Mouse (Mus musculus) adrenal gland, postnatal 36 days (tissue): ENCODE measurements around the gene Lgals4. TPM values are rescaled to one million over a fixed set of nuclear protein-coding genes. Genes with fewer than 3 reads are reported as not detected.
A peak's percentile ranks its signal among the peaks of the same experiment; 100 is the strongest.

Experiments used
- DNase-seq, 2 experiments: peaks; one replicate each; pipeline ENCODE4 v3.0.0; 2021; ENCODE audit warnings: mixed read lengths in 1 of 2
- total RNA-seq, 2 experiments: library from RNA; stranded (reverse); gene quantifications; 2 replicates each; pipeline ENCODE4 v1.2.3; 2021

The Lgals4 gene
- total RNA-seq, 2 experiments from 2014 or later = 11.3 to 12.7 TPM

GRCm38 (mm10) chr7:28822993-28823903 lies 10.4 kb upstream of the Lgals4 start:
- peak in 1 of 2 experiments; percentile 14 for DNase-seq

GRCm38 (mm10) chr7:28823932-28824331 lies 9.7 kb upstream of the Lgals4 start:
- DNase-seq = peak in 1 of 2 experiments; percentile 3

- DNase-seq = peak; percentile 94
Observed at GRCm38 (mm10) chr7:28824941-28825685, 8.5 kb upstream of the Lgals4 start, which contains the start of gene Ech1. TSS of gene Ech1 (plus strand) at chr7:28825217.

GRCm38 (mm10) chr7:28825686-28826401 lies 7.8 kb upstream of the Lgals4 start:
- DNase-seq = peak; percentile 38 to 44

GRCm38 (mm10) chr7:28826402-28826772 lies 7.3 kb upstream of the Lgals4 start:
- DNase-seq = peak in 1 of 2 experiments; percentile 53

GRCm38 (mm10) chr7:28827338-28827737 lies 6.3 kb upstream of the Lgals4 start:
- DNase-seq = peak; percentile 39 to 76

- peak; percentile 83 to 85 for DNase-seq
Observed at GRCm38 (mm10) chr7:28829821-28830220, 3.8 kb upstream of the Lgals4 start.

GRCm38 (mm10) chr7:28830981-28831380 lies 2.7 kb upstream of the Lgals4 start:
- no peak for DNase-seq

GRCm38 (mm10) chr7:28831411-28832125 lies 2.1 kb upstream of the Lgals4 start:
- no peak for DNase-seq

GRCm38 (mm10) chr7:28832137-28832536 lies 1.5 kb upstream of the Lgals4 start:
- DNase-seq = no peak

GRCm38 (mm10) chr7:28836936-28837335 lies 3.3 kb downstream of the Lgals4 start:
- DNase-seq = no peak

GRCm38 (mm10) chr7:28838331-28838730 lies 4.7 kb downstream of the Lgals4 start:
- no peak for DNase-seq

GRCm38 (mm10) chr7:28847273-28847672 lies 13.6 kb downstream of the Lgals4 start:
- DNase-seq = no peak

- no peak for DNase-seq
Observed at GRCm38 (mm10) chr7:28849700-28850236, 16.1 kb downstream of the Lgals4 start.

GRCm38 (mm10) chr7:28850642-28851041 lies 17.0 kb downstream of the Lgals4 start:
- DNase-seq = no peak

- no peak for DNase-seq
Observed at GRCm38 (mm10) chr7:28859953-28860352, 26.3 kb downstream of the Lgals4 start.

- DNase-seq = no peak
Observed at GRCm38 (mm10) chr7:28860898-28861297, 27.2 kb downstream of the Lgals4 start.

GRCm38 (mm10) chr7:28862817-28863499 lies 29.3 kb downstream of the Lgals4 start:
- no peak for DNase-seq

- no peak for DNase-seq
Observed at GRCm38 (mm10) chr7:28863540-28863939, 29.9 kb downstream of the Lgals4 start, which contains the start of gene Lgals7. TSS of gene Lgals7 (plus strand) at chr7:28863853.

- no peak for DNase-seq
Observed at GRCm38 (mm10) chr7:28864288-28864750, 30.7 kb downstream of the Lgals4 start.
